Mouse (Mus musculus) stomach, postnatal 0 days (tissue): ENCODE data around the gene Chst12.

ENCODE experiments used
- CTCF ChIP-seq: IDR thresholded peaks from 2 replicates; pipeline ENCODE4 v1.5.1; 2016; ENCODE audit warnings: antibody characterized with exemption, low read depth, mild to moderate bottlenecking, moderate library complexity
- EP300 ChIP-seq: optimal IDR thresholded peaks from 2 replicates; pipeline ENCODE3; 2016; ENCODE audit warnings: antibody characterized with exemption

- TF ChIP-seq CTCF (no peak), EP300 (no peak)
These were observed 43.9 kb upstream of the Chst12 start for GRCm38 (mm10) chr5:140461476-140461875.
